Mouse (Mus musculus) E14TG2a.4 (cell line): ENCODE results near the gene Mpig6b.
"Not testable (repeated sequence)": the region's sequence is repeated elsewhere in the genome, so short reads cannot be mapped to it uniquely, and the experiment has no call there.

Experiments
- H3K27me3 ChIP-seq: 2 replicates; pipeline ENCODE4 v1.6.1; 2014; ENCODE audit warnings: low read length, control low read depth; ENCODE audit not compliant: insufficient read depth
- H3K36me3 ChIP-seq: 2 replicates; pipeline ENCODE4 v1.6.1; 2014; ENCODE audit warnings: low read length, control low read depth; ENCODE audit not compliant: insufficient read depth
- H3K4me1 ChIP-seq: replicated peaks from 2 replicates; pipeline ENCODE4 v1.6.1; 2014; ENCODE audit warnings: low read depth, low read length, control low read depth
- H3K4me3 ChIP-seq: replicated peaks from 2 replicates; pipeline ENCODE4 v1.5.1; 2014; ENCODE audit warnings: mild to moderate bottlenecking, low read length
- H3K9me3 ChIP-seq: 2 replicates; pipeline ENCODE4 v1.6.1; 2014; ENCODE audit warnings: low read length, control low read depth
- CTCF ChIP-seq: conservative IDR thresholded peaks from 2 replicates; pipeline ENCODE4 v1.5.1; 2014; ENCODE audit warnings: low read length
- NANOG ChIP-seq: IDR thresholded peaks from 2 replicates; pipeline ENCODE4 v1.6.1; 2014; ENCODE audit warnings: borderline replicate concordance, low read length, mixed read lengths
- POU5F1 ChIP-seq: IDR thresholded peaks from 2 replicates; pipeline ENCODE4 v1.6.1; 2014; ENCODE audit warnings: low read length, borderline replicate concordance

Mpig6b gene

GRCm38 (mm10) chr17:35043794-35044193 lies 22.2 kb downstream of the Mpig6b start:
- no peaks in the 10 kb centered on the region for H3K9me3 ChIP-seq
- no peaks in the 10 kb centered on the region for H3K36me3 ChIP-seq
- no peak overlapping the region for H3K4me3 ChIP-seq
- peaks cover 34% of the 10 kb centered on the region for H3K4me1 ChIP-seq
- TF ChIP-seq NANOG (no peak), CTCF (no peak), POU5F1 (no peak)
- peaks cover 30% of the 10 kb centered on the region for H3K27me3 ChIP-seq

GRCm38 (mm10) chr17:35039121-35039873 lies 26.7 kb downstream of the Mpig6b start:
- TF ChIP-seq POU5F1 (no peak), NANOG (no peak), CTCF (no peak)
- Histone ChIP-seq H3K9me3 (no peaks in the 10 kb centered on the region), H3K27me3 (peaks cover 13% of the 10 kb centered on the region), H3K36me3 (no peaks in the 10 kb centered on the region), H3K4me1 (peaks cover 6% of the 10 kb centered on the region), H3K4me3 (no peak overlapping the region)

DNA sequence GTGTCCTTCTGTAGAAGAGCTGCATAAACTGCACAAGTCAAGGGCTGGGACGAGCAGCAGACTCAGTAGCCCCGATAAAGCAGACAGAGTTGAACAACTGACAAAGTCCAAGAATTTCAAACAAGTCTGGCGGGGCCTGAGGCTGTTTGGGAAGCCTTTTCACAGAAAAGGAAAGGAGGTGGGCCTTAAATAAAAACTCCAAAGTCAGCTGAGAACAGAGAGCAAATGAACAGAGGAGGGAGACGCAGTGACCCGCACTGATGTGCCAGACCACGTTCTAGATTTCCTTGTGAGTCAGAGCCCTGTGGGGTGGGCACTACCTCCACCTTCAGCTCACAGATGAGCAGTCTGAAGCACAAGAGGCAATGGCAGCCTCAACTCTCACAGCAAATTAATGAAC lies 31.1 kb downstream of the Mpig6b start:
- TF ChIP-seq NANOG (no peak), POU5F1 (no peak), CTCF (no peak)
- peaks cover 30% of the 10 kb centered on the region for H3K4me1 ChIP-seq
- no peaks in the 10 kb centered on the region for H3K36me3 ChIP-seq
- peaks cover 12% of the 10 kb centered on the region for H3K27me3 ChIP-seq
- H3K4me3 ChIP-seq, result no peak overlapping the region
- H3K9me3 ChIP-seq, result no peaks in the 10 kb centered on the region

DNA sequence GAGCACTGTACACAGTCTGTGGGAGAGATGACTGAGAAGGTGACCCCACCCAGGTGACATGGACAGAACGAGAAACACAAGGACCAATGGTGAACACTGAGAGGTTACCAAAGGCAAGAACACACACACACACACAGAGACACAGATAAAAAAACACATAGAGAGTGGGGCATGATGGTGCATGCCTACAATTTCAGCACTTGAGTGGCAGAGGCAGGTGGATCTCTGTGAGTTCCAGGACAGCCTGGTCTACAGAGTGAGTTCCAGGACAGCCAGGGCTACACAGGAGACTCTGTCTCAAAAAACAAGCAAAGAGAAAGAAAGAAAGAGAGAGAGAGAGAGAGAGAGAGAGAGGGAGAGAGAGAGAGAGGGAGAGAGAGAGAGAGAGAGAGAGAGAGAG lies 32.3 kb downstream of the Mpig6b start:
- peaks cover 38% of the 10 kb centered on the region for H3K4me1 ChIP-seq
- not testable (repeated sequence) for H3K36me3 ChIP-seq

DNA sequence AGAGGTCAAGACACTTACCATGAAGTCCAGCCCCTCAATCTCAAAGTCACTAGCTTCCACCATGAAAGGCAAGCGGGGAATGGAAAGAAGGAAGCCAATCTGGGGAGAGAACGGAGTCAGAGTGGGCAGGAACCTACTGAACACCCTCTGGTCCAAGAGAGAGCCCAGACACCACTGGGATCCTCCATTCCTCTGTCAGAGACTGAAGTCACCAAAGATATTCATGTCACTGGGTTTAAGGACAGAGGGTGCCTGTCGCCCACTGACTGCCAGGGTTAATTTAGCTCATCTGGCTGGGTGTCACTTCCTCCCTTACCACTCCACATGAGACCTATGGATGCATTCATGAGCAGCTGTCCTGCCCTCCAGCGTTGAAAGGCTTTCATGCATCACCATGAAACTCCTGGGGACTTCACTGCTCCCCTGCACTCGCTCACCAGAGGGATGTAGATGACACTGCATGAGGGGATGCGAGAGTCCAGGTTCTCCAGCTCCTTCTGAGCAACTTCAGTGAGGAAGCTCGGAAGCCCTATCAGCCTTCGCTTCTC lies 33.6 kb downstream of the Mpig6b start:
- no peaks in the 10 kb centered on the region for H3K36me3 ChIP-seq
- peaks cover 51% of the 10 kb centered on the region for H3K4me1 ChIP-seq
- no peak overlapping the region for H3K4me3 ChIP-seq
- TF ChIP-seq CTCF (no peak), NANOG (no peak), POU5F1 (no peak)
- H3K9me3 ChIP-seq, result no peaks in the 10 kb centered on the region
- H3K27me3 ChIP-seq, result peaks cover 16% of the 10 kb centered on the region

More for the DNA sequence above, 32.3 kb downstream of the Mpig6b start:
- H3K4me3 ChIP-seq, H3K9me3 ChIP-seq: not testable (repeated sequence)
- peaks cover 16% of the 10 kb centered on the region for H3K27me3 ChIP-seq

DNA sequence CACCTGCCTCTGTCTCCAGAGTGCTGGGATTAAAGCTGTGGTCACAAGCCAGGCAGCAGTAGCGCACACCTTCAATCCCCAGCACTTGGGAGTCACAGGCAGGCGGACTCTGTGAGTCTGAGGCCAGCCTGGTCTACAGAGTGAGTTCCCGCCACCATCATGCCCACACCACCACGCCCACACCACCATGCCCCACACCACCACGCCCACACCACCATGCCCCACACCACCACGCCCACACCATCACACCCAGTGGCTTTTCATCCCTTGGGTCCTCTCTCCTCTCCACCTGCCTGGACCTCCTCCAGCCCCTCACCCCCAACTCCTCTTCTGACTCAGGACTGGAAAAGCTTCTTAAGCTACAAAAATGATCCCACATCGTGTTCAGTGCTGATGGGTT lies 34.1 kb downstream of the Mpig6b start:
- peaks cover 16% of the 10 kb centered on the region for H3K27me3 ChIP-seq
- TF ChIP-seq POU5F1 (no peak), CTCF (no peak), NANOG (no peak)
- peak overlapping the region; percentile 45; the same call in 1 of the 2 replicates for H3K4me3 ChIP-seq
- H3K4me1 ChIP-seq, result peaks cover 55% of the 10 kb centered on the region
- H3K36me3 ChIP-seq, result no peaks in the 10 kb centered on the region
- H3K9me3 ChIP-seq, result no peaks in the 10 kb centered on the region

- Histone ChIP-seq H3K27me3 (peaks cover 16% of the 10 kb centered on the region), H3K4me1 (peaks cover 60% of the 10 kb centered on the region), H3K4me3 (peak overlapping the region; percentile 45), H3K36me3 (no peaks in the 10 kb centered on the region), H3K9me3 (no peaks in the 10 kb centered on the region)
- TF ChIP-seq CTCF (no peak), NANOG (no peak), POU5F1 (no peak)
Observed at GRCm38 (mm10) chr17:35031272-35031671, 34.7 kb downstream of the Mpig6b start.

GRCm38 (mm10) chr17:35029691-35030532 lies 36.1 kb downstream of the Mpig6b start:
- H3K4me1 ChIP-seq, result peaks cover 69% of the 10 kb centered on the region
- peaks cover 19% of the 10 kb centered on the region for H3K27me3 ChIP-seq
- H3K4me3 ChIP-seq, result no peak overlapping the region
- no peaks in the 10 kb centered on the region for H3K9me3 ChIP-seq
- TF ChIP-seq POU5F1 (no peak), NANOG (no peak), CTCF (no peak)
- H3K36me3 ChIP-seq, result no peaks in the 10 kb centered on the region
